Mouse (Mus musculus): Measurements from ENCODE around the gene Dhx34. TPM values are rescaled to one million over a fixed set of nuclear protein-coding genes. Genes with fewer than 3 reads are reported as not detected.

Dhx34 gene
- polyA plus RNA-seq, 1 experiment from 2014 or later = 16.4 TPM

DNA sequence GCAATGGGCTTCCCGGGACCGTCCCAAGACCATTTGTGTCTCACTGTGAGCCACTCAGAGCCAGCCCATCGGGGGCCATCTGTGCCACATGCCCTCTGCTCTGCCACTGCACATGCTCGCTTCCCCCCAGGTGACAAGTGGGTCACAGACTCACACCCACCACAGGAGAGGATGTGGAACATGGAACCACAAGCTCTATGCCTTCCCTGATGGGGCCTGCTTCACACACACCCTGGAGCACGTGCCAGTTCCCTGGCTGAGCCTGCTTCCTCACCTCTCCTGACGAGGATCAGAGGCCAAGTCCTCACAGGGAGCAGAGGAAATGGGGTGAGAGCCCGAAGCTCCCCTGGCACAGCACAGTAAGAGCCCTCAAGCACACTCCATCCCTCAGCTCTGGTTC, 14.8 kb downstream of the Dhx34 start:
- Histone ChIP-seq H3K4me3 (ENCODE audit: low read depth, low read length) (no peak overlapping the region), H3K36me3 (ENCODE audit: control insufficient read depth, insufficient read depth, low read length) (peaks cover 3% of the 10 kb centered on the region; the same call in 1 of the 2 replicates), H3K9ac (ENCODE audit: low read length) (no peak overlapping the region), H3K9me3 (ENCODE audit: control insufficient read depth, low read length) (no peaks in the 10 kb centered on the region), H3K27me3 (ENCODE audit: control insufficient read depth, insufficient read depth, low read length) (no peaks in the 10 kb centered on the region), H3K4me1 (replicated peaks; ENCODE audit: control insufficient read depth, insufficient read depth, low read length) (no peaks in the 10 kb centered on the region), H3K4me2 (ENCODE audit: low read depth, low read length, severe bottlenecking) (no peak overlapping the region), H3K27ac (ENCODE audit: low read depth, low read length) (no peak overlapping the region)
- DNase-seq (ENCODE audit: low spot score) (no peak), ATAC-seq (replicated peaks; ENCODE audit: low FRiP score) (no peak)
- 88% methylated on average over 7 of the region's 7 CpGs for WGBS

DNA sequence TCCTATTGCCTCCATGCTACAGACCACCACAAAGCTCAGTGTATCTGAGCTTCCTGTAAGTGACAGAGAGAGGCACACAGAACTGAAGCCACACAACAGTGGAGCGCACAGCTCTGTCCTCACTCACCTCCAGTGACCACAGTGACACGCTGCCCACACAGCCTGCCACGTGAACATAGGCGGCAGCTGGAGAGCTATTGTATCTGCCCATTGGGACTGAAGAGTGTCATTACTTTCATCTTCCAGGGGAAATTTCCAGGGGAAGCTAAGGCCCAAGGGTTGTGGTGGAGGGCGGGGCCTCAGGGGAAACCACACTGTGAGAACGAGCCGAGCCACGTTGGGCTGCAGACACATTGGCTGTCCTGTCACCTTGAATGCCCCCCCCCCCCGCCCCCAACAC, 17.0 kb downstream of the Dhx34 start:
- no peak overlapping the region for H3K9ac ChIP-seq (ENCODE audit: low read length)
- no peak for DNase-seq (ENCODE audit: low spot score)
- H3K4me3 ChIP-seq (ENCODE audit: low read depth, low read length) = no peak overlapping the region
- H3K4me2 ChIP-seq (ENCODE audit: low read depth, low read length, severe bottlenecking) = no peak overlapping the region
- no peaks in the 10 kb centered on the region for H3K9me3 ChIP-seq (ENCODE audit: control insufficient read depth, low read length)
- H3K36me3 ChIP-seq (ENCODE audit: control insufficient read depth, insufficient read depth, low read length) = peaks cover 3% of the 10 kb centered on the region; the same call in 1 of the 2 replicates
- ATAC-seq (replicated peaks; ENCODE audit: low FRiP score) = no peak
- 92% methylated on average over 9 of the region's 9 CpGs for WGBS
- H3K27me3 ChIP-seq (ENCODE audit: control insufficient read depth, insufficient read depth, low read length) = no peaks in the 10 kb centered on the region
- no peaks in the 10 kb centered on the region for H3K4me1 ChIP-seq (replicated peaks; ENCODE audit: control insufficient read depth, insufficient read depth, low read length)
- no peak overlapping the region for H3K27ac ChIP-seq (ENCODE audit: low read depth, low read length)

DNA sequence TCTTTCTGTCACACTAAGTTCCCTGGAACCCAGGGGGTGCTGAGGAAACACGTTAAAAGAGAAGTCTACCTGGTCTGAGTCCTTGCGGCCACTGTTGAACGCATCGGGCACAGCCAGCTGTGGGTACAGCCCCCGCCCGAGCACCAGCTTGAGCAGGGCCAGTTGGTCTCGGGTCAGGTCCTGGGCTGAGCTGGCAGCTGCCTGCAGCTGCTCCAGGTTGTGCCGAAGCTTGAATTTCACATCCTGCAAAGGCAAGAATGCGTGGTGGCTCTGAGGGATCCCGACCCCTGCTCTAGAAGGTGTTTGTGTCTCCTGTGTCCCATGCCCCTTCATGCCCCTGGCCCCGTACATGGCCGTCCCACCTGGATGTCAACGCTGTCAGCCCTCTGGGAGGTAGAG, 18.3 kb downstream of the Dhx34 start:
- DNase-seq (ENCODE audit: low spot score) = no peak
- no peak overlapping the region for H3K4me3 ChIP-seq (ENCODE audit: low read depth, low read length)
- no peaks in the 10 kb centered on the region for H3K9me3 ChIP-seq (ENCODE audit: control insufficient read depth, low read length)
- ATAC-seq (replicated peaks; ENCODE audit: low FRiP score) = no peak
- no peak overlapping the region for H3K4me2 ChIP-seq (ENCODE audit: low read depth, low read length, severe bottlenecking)
- no peaks in the 10 kb centered on the region for H3K27me3 ChIP-seq (ENCODE audit: control insufficient read depth, insufficient read depth, low read length)
- no peaks in the 10 kb centered on the region; the same call in 1 of the 2 replicates for H3K36me3 ChIP-seq (ENCODE audit: control insufficient read depth, insufficient read depth, low read length)
- no peak overlapping the region for H3K27ac ChIP-seq (ENCODE audit: low read depth, low read length)
- no peak overlapping the region for H3K9ac ChIP-seq (ENCODE audit: low read length)
- no peaks in the 10 kb centered on the region for H3K4me1 ChIP-seq (replicated peaks; ENCODE audit: control insufficient read depth, insufficient read depth, low read length)
- WGBS = 94% methylated on average over 13 of the region's 13 CpGs

DNA sequence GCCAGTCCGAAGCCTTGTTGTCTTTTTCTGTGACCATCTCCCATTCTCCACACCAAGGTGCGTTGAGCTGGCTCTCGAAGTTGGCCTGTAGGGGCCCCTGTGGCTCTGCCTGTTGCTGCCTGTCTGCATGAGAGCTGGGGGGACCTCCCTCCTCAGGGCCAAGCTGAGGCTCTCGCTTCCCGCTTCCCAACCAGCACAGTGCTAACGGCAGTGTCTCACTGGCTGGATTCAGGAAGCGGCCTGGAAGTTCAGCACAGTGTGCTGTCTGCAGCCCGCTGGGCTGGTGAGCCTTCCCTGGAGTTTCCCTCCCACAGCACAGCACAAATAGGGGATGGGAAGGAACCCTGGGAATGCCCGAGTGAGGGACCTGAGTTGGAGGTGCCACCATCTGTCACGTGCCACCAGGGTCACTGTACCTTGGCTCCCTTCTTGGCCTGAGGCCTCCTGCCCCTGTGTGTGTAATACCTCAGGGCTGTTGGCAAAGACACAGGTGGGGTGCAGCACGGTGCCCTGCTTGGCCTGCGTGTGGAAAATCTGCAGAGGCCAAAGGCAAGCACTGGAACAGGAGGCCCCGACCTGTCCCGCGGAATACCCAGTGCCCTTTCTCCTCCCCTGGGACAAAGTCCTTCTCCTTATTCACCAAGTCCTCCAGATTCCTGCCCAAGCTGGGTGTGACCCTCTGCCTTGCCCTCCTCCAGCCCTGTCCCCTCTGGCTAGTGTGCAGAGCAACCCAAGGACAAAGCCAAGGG, 18.9 kb downstream of the Dhx34 start:
- no peak overlapping the region for H3K4me2 ChIP-seq (ENCODE audit: low read depth, low read length, severe bottlenecking)
- WGBS = 84% methylated on average over 15 of the region's 15 CpGs
- no peak for DNase-seq (ENCODE audit: low spot score)

DNA sequence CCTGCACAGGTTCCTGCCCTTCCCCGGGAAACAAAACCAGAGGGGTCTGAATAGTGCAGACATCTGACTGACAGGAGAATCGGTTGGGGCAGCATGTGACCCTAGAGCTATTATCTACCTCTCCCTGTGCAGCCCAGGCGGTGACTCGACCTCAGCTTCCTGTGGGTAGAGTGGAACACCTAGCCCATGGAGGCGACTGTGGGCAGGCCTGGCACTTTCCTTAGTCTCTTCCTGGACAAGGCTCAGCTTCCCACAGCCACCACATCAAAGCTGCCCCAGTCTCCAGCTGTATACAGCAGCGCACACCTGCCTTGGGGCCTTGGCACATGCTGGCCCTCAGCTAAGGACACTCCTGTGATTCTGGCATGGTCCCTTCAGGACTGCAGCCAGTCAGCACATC, 20.7 kb downstream of the Dhx34 start:
- Histone ChIP-seq H3K4me1 (replicated peaks; ENCODE audit: control insufficient read depth, insufficient read depth, low read length) (no peaks in the 10 kb centered on the region), H3K27me3 (ENCODE audit: control insufficient read depth, insufficient read depth, low read length) (no peaks in the 10 kb centered on the region), H3K4me3 (ENCODE audit: low read depth, low read length) (no peak overlapping the region), H3K27ac (ENCODE audit: low read depth, low read length) (no peak overlapping the region), H3K4me2 (ENCODE audit: low read depth, low read length, severe bottlenecking) (no peak overlapping the region), H3K9me3 (ENCODE audit: control insufficient read depth, low read length) (no peaks in the 10 kb centered on the region), H3K36me3 (ENCODE audit: control insufficient read depth, insufficient read depth, low read length) (no peaks in the 10 kb centered on the region; the same call in 1 of the 2 replicates), H3K9ac (ENCODE audit: low read length) (no peak overlapping the region)
- DNase-seq (ENCODE audit: low spot score) = no peak
- WGBS = 85% methylated on average over 6 of the region's 6 CpGs
- no peak for ATAC-seq (replicated peaks; ENCODE audit: low FRiP score)

More for the DNA sequence above, 18.9 kb downstream of the Dhx34 start:
- Histone ChIP-seq H3K4me1 (replicated peaks; ENCODE audit: control insufficient read depth, insufficient read depth, low read length) (no peaks in the 10 kb centered on the region), H3K4me3 (ENCODE audit: low read depth, low read length) (no peak overlapping the region), H3K27ac (ENCODE audit: low read depth, low read length) (no peak overlapping the region), H3K9me3 (ENCODE audit: control insufficient read depth, low read length) (no peaks in the 10 kb centered on the region), H3K27me3 (ENCODE audit: control insufficient read depth, insufficient read depth, low read length) (no peaks in the 10 kb centered on the region), H3K9ac (ENCODE audit: low read length) (no peak overlapping the region), H3K36me3 (ENCODE audit: control insufficient read depth, insufficient read depth, low read length) (no peaks in the 10 kb centered on the region; the same call in 1 of the 2 replicates)
- ATAC-seq (replicated peaks; ENCODE audit: low FRiP score) = no peak

DNA sequence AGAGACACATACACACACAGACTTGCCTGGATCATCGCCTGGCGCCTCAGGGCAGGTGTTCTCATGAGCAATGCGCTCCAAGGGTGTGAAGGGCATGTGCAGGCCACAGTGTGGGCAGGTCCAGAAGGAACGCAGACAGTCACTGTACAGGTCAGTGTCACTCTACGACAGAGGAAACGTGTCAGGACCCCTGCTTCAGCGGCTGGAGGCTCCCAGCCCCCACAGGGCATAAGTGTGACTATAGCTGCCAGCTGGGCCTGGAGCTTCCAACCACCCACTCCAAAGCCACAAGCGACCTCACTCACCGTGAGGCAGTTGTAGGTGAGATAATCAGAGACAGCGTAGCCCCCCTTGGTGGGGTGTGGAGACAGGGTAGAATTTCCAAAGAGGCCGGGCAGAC, 23.3 kb downstream of the Dhx34 start:
- H3K4me1 ChIP-seq (replicated peaks; ENCODE audit: control insufficient read depth, insufficient read depth, low read length) = no peaks in the 10 kb centered on the region
- no peak for DNase-seq (ENCODE audit: low spot score)
- no peaks in the 10 kb centered on the region for H3K27me3 ChIP-seq (ENCODE audit: control insufficient read depth, insufficient read depth, low read length)
- no peaks in the 10 kb centered on the region; the same call in 1 of the 2 replicates for H3K36me3 ChIP-seq (ENCODE audit: control insufficient read depth, insufficient read depth, low read length)
- H3K4me2 ChIP-seq (ENCODE audit: low read depth, low read length, severe bottlenecking) = no peak overlapping the region
- no peak for ATAC-seq (replicated peaks; ENCODE audit: low FRiP score)
- 88% methylated on average over 11 of the region's 11 CpGs for WGBS
- H3K4me3 ChIP-seq (ENCODE audit: low read depth, low read length) = no peak overlapping the region
- H3K9ac ChIP-seq (ENCODE audit: low read length) = no peak overlapping the region
- no peaks in the 10 kb centered on the region for H3K9me3 ChIP-seq (ENCODE audit: control insufficient read depth, low read length)
- H3K27ac ChIP-seq (ENCODE audit: low read depth, low read length) = no peak overlapping the region

DNA sequence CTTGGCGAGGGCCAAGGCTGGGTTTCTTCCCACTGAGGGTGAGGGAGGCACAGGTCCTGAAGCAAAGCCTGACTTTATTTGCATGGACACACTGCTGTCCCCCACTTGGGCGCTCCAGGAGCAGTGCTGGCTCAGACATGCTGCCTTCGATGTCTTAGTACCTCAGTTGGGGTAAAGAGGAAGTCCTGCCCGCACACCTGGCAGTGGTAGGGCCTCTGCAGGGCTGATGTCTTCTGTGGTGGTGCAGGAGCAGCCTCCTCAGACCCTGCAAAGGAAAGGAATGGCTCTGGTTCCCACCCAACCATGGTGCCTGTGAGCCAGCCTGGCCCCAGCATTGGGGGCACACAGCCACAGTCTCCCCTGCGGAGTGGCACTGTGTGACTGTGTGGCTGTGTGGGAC, 24.7 kb downstream of the Dhx34 start:
- ATAC-seq (replicated peaks; ENCODE audit: low FRiP score) = no peak
- Histone ChIP-seq H3K9ac (ENCODE audit: low read length) (no peak overlapping the region), H3K36me3 (ENCODE audit: control insufficient read depth, insufficient read depth, low read length) (no peaks in the 10 kb centered on the region; the same call in 1 of the 2 replicates), H3K27me3 (ENCODE audit: control insufficient read depth, insufficient read depth, low read length) (no peaks in the 10 kb centered on the region), H3K4me1 (replicated peaks; ENCODE audit: control insufficient read depth, insufficient read depth, low read length) (no peaks in the 10 kb centered on the region), H3K27ac (ENCODE audit: low read depth, low read length) (no peak overlapping the region), H3K9me3 (ENCODE audit: control insufficient read depth, low read length) (no peaks in the 10 kb centered on the region), H3K4me2 (ENCODE audit: low read depth, low read length, severe bottlenecking) (no peak overlapping the region), H3K4me3 (ENCODE audit: low read depth, low read length) (no peak overlapping the region)
- WGBS = 86% methylated on average over 5 of the region's 5 CpGs
- no peak for DNase-seq (ENCODE audit: low spot score)

DNA sequence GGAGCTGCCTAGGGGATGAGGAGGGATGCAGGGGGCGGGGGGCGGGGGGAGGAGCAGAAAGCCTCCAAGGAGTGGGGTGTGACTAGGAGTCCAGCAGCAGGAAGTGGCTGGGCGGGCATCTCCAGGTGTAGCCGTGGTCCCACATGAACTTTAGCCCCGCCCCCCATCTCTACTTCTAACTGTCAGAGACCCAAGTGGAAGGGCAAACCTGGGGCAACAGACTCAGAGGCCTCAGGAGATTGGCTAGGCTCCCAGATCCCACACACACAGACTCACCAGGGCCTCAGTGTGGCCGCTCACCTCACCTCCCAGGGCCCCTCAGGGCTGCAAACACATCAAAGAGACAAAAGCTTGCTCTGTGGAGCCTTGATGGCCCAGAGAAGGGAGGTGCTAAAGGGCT, 25.2 kb downstream of the Dhx34 start:
- ATAC-seq (replicated peaks; ENCODE audit: low FRiP score) (0 out of 2 replicates have a peak, but pooled peaks have one; percentile 40), DNase-seq (ENCODE audit: low spot score) (no peak)
- Histone ChIP-seq H3K27ac (ENCODE audit: low read depth, low read length) (no peak overlapping the region), H3K4me3 (ENCODE audit: low read depth, low read length) (no peak overlapping the region), H3K4me1 (replicated peaks; ENCODE audit: control insufficient read depth, insufficient read depth, low read length) (no peaks in the 10 kb centered on the region), H3K9me3 (ENCODE audit: control insufficient read depth, low read length) (no peaks in the 10 kb centered on the region), H3K9ac (ENCODE audit: low read length) (no peak overlapping the region), H3K4me2 (ENCODE audit: low read depth, low read length, severe bottlenecking) (no peak overlapping the region), H3K36me3 (ENCODE audit: control insufficient read depth, insufficient read depth, low read length) (no peaks in the 10 kb centered on the region; the same call in 1 of the 2 replicates), H3K27me3 (ENCODE audit: control insufficient read depth, insufficient read depth, low read length) (no peaks in the 10 kb centered on the region)
- WGBS = 71% methylated on average over 6 of the region's 6 CpGs

DNA sequence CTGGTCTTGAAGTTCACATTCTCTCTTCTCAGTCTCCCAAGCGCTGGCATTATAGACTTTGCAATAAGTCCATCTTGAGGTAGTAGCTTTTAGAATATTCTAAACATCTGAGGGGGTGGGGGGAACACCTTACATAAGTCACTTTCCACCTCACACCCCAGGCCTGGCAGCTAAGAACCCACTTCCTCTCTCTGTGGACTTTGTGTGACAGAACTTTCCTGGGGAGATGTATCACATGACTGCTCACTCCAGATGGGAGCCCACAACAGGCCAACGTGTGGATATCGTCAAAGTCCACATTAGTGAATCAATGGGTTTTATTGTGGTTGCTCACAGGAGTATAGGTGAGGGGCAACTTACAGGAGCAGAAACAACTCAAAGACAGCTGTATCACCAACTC, 28.1 kb downstream of the Dhx34 start:
- Histone ChIP-seq H3K4me2 (ENCODE audit: low read depth, low read length, severe bottlenecking) (no peak overlapping the region), H3K4me3 (ENCODE audit: low read depth, low read length) (no peak overlapping the region), H3K4me1 (replicated peaks; ENCODE audit: control insufficient read depth, insufficient read depth, low read length) (no peaks in the 10 kb centered on the region), H3K36me3 (ENCODE audit: control insufficient read depth, insufficient read depth, low read length) (no peaks in the 10 kb centered on the region; the same call in 1 of the 2 replicates), H3K9me3 (ENCODE audit: control insufficient read depth, low read length) (no peaks in the 10 kb centered on the region), H3K27ac (ENCODE audit: low read depth, low read length) (no peak overlapping the region), H3K27me3 (ENCODE audit: control insufficient read depth, insufficient read depth, low read length) (no peaks in the 10 kb centered on the region), H3K9ac (ENCODE audit: low read length) (no peak overlapping the region)
- no peak for ATAC-seq (replicated peaks; ENCODE audit: low FRiP score)
- no peak for DNase-seq (ENCODE audit: low spot score)
- 57% methylated on average over 3 of the region's 3 CpGs for WGBS

All from forebrain, embryonic 11.5 days (tissue).